Mouse (Mus musculus) heart, embryonic 12.5 days (tissue): Measurements from ENCODE around the gene Nell2. TPM values are rescaled to one million over a fixed set of nuclear protein-coding genes. Genes with fewer than 3 reads are reported as not detected.

Experiments used
- polyA plus RNA-seq: library from polyadenylated mRNA; unstranded; fragments of >200 nt; fragmentation: Nextera tagmentation; extraction: Ambion mirVana; gene quantifications from 2 replicates; pipeline ENCODE4 v1.2.1, GENCODE M21; 2016

Gene Nell2
- polyA plus RNA-seq, 1 experiment from 2014 or later: 0.93 TPM

Other genes with a start within 250 kb of the Nell2 start
- gene Dbx2, start 127.4 kb upstream of the Nell2 start, polyA plus RNA-seq: not detected in 2 replicates